Mouse (Mus musculus) lung, embryonic 16.5 days (tissue): ENCODE data around the gene 4930562C15Rik. TPM values are rescaled to one million over a fixed set of nuclear protein-coding genes. Genes with fewer than 3 reads are reported as not detected.

Experiments used
- ATAC-seq: fragments of 200-750 bp; cut with Nextera tagmentation; 2 replicates; pipeline ENCODE4 v1.8.0; 2017; ENCODE audit warnings: low read depth, mild to moderate bottlenecking, moderate library complexity
- H3K27ac ChIP-seq: fragments of 300-500 bp; sonication (generic); 2 replicates; pipeline ENCODE4 v1.5.1; 2014; ENCODE audit warnings: mild to moderate bottlenecking, control low read depth, low read length
- H3K27me3 ChIP-seq: fragments of 300-500 bp; sonication (generic); 2 replicates; pipeline ENCODE4 v1.6.1; 2014; ENCODE audit warnings: low read depth, low read length, mixed read lengths; ENCODE audit not compliant: control insufficient read depth, insufficient read depth
- H3K36me3 ChIP-seq: fragments of 300-500 bp; sonication (generic); 2 replicates; pipeline ENCODE4 v1.6.1; 2014; ENCODE audit warnings: low read length; ENCODE audit not compliant: control insufficient read depth, insufficient read depth
- H3K4me1 ChIP-seq: fragments of 300-500 bp; sonication (generic); replicated peaks from 2 replicates; pipeline ENCODE4 v1.6.1; 2014; ENCODE audit warnings: low read length, mixed read lengths; ENCODE audit not compliant: control insufficient read depth, insufficient read depth
- H3K4me2 ChIP-seq: fragments of 300-500 bp; sonication (generic); 2 replicates; pipeline ENCODE4 v1.6.1; 2014; ENCODE audit warnings: low read depth, low read length, control low read depth
- H3K4me3 ChIP-seq: fragments of 300-500 bp; sonication (generic); 2 replicates; pipeline ENCODE4 v1.5.1; 2014; ENCODE audit warnings: mild to moderate bottlenecking, low read length, control low read depth
- H3K9ac ChIP-seq: fragments of 300-500 bp; sonication (generic); 2 replicates; pipeline ENCODE4 v1.6.1; 2014; ENCODE audit warnings: low read length, control low read depth
- H3K9me3 ChIP-seq: fragments of 300-500 bp; sonication (generic); 2 replicates; pipeline ENCODE4 v1.6.1; 2016; ENCODE audit warnings: low read length; ENCODE audit not compliant: control insufficient read depth
- WGBS: fragments of 180-500 bp; shearing (Covaris S2); extraction: QIAGEN DNeasy Blood & Tissue Kit; methylation state at CpG from one replicate; pipeline ENCODE4 v1.1.7; 2014; 5-methylcytosine and 5-hydroxymethylcytosine counted together
- polyA plus RNA-seq: library from polyadenylated mRNA; unstranded; fragments of >200 nt; fragmentation: Nextera tagmentation; extraction: Ambion mirVana; gene quantifications from 2 replicates; pipeline ENCODE4 v1.2.1, GENCODE M21; 2015

Gene 4930562C15Rik
- polyA plus RNA-seq, 1 experiment from 2014 or later: 0.62 TPM

GRCm38 (mm10) chr16:4875198-4876032 is 40.2 kb downstream of the 4930562C15Rik start:
- ATAC-seq: no peak
- Histone ChIP-seq H3K27me3 (no peaks in the 10 kb centered on the region), H3K27ac (peak overlapping the region; percentile 31), H3K4me2 (peak overlapping the region; percentile 25), H3K9ac (peak overlapping the region; percentile 17), H3K9me3 (no peaks in the 10 kb centered on the region), H3K4me3 (no peak overlapping the region), H3K36me3 (peaks cover 6% of the 10 kb centered on the region), H3K4me1 (peaks cover 40% of the 10 kb centered on the region)
- 59% methylated on average over 23 of the region's 23 CpGs for WGBS

- H3K27ac ChIP-seq: peak overlapping the region; percentile 31
Measured at GRCm38 (mm10) chr16:4876033-4876680, 40.9 kb downstream of the 4930562C15Rik start.

GRCm38 (mm10) chr16:4877195-4877594 is 42.0 kb downstream of the 4930562C15Rik start:
- no peak overlapping the region for H3K4me3 ChIP-seq
- peak overlapping the region; percentile 100 for H3K27ac ChIP-seq
- 76% methylated on average over 4 of the region's 4 CpGs for WGBS
- no peak for ATAC-seq
- H3K27me3 ChIP-seq: no peaks in the 10 kb centered on the region
- H3K9me3 ChIP-seq: no peaks in the 10 kb centered on the region
- H3K9ac ChIP-seq: peak overlapping the region; percentile 93
- peaks cover 6% of the 10 kb centered on the region for H3K36me3 ChIP-seq
- H3K4me1 ChIP-seq: peaks cover 42% of the 10 kb centered on the region
- no peak overlapping the region; the same call in 1 of the 2 replicates for H3K4me2 ChIP-seq

More at GRCm38 (mm10) chr16:4876033-4876680, 40.9 kb downstream of the 4930562C15Rik start:
- WGBS: 55% methylated on average over 8 of the region's 8 CpGs
- ATAC-seq: no peak
- no peaks in the 10 kb centered on the region for H3K27me3 ChIP-seq
- H3K4me2 ChIP-seq: peak overlapping the region; percentile 25; the same call in 1 of the 2 replicates
- H3K9ac ChIP-seq: peak overlapping the region; percentile 17
- H3K36me3 ChIP-seq: peaks cover 6% of the 10 kb centered on the region
- H3K4me3 ChIP-seq: no peak overlapping the region
- H3K4me1 ChIP-seq: peaks cover 40% of the 10 kb centered on the region
- H3K9me3 ChIP-seq: no peaks in the 10 kb centered on the region

GRCm38 (mm10) chr16:4877701-4878100 is 42.5 kb downstream of the 4930562C15Rik start:
- Histone ChIP-seq H3K4me2 (peak overlapping the region; percentile 93), H3K9me3 (no peaks in the 10 kb centered on the region), H3K4me1 (peaks cover 42% of the 10 kb centered on the region), H3K9ac (peak overlapping the region; percentile 93), H3K4me3 (peak overlapping the region; percentile 96), H3K27ac (peak overlapping the region; percentile 100), H3K36me3 (peaks cover 6% of the 10 kb centered on the region), H3K27me3 (no peaks in the 10 kb centered on the region)
- WGBS: 48% methylated on average over 3 of the region's 3 CpGs
- no peak for ATAC-seq

GRCm38 (mm10) chr16:4878192-4878885 is 43.1 kb downstream of the 4930562C15Rik start:
- H3K9me3 ChIP-seq: no peaks in the 10 kb centered on the region
- H3K4me3 ChIP-seq: peak overlapping the region; percentile 96
- H3K4me2 ChIP-seq: peak overlapping the region; percentile 93
- 0 out of 2 replicates have a peak, but pooled peaks have one; percentile 1 for ATAC-seq
- peak overlapping the region; percentile 93 for H3K9ac ChIP-seq
- WGBS: 8% methylated on average over 5 of the region's 5 CpGs
- H3K27me3 ChIP-seq: no peaks in the 10 kb centered on the region
- H3K27ac ChIP-seq: peak overlapping the region; percentile 100
- H3K4me1 ChIP-seq: peaks cover 42% of the 10 kb centered on the region
- peaks cover 6% of the 10 kb centered on the region for H3K36me3 ChIP-seq

GRCm38 (mm10) chr16:4879101-4879707 is 44.0 kb downstream of the 4930562C15Rik start:
- Histone ChIP-seq H3K4me1 (peaks cover 42% of the 10 kb centered on the region), H3K4me2 (peak overlapping the region; percentile 93), H3K4me3 (peak overlapping the region; percentile 96), H3K27ac (peak overlapping the region; percentile 100), H3K27me3 (no peaks in the 10 kb centered on the region), H3K9me3 (no peaks in the 10 kb centered on the region), H3K9ac (peak overlapping the region; percentile 93), H3K36me3 (peaks cover 4% of the 10 kb centered on the region)
- 0% methylated on average over 51 of the region's 54 CpGs for WGBS
- peak; percentile 5 for ATAC-seq

- H3K4me3 ChIP-seq: peak overlapping the region; percentile 96
- H3K4me2 ChIP-seq: peak overlapping the region; percentile 93
- H3K27ac ChIP-seq: peak overlapping the region; percentile 100
- H3K36me3 ChIP-seq: no peaks in the 10 kb centered on the region; the same call in 1 of the 2 replicates
- peak; percentile 80 for ATAC-seq
- peaks cover 42% of the 10 kb centered on the region for H3K4me1 ChIP-seq
- no peaks in the 10 kb centered on the region for H3K27me3 ChIP-seq
- WGBS: under 1% methylated on average over 40 of the region's 40 CpGs
- H3K9ac ChIP-seq: peak overlapping the region; percentile 93
- H3K9me3 ChIP-seq: no peaks in the 10 kb centered on the region
Measured at GRCm38 (mm10) chr16:4879708-4880124, 44.5 kb downstream of the 4930562C15Rik start.

- H3K4me2 ChIP-seq: peak within 1 kb of the TSS; percentile 93
Measured at GRCm38 (mm10) chr16:4880136-4880825, 45.1 kb downstream of the 4930562C15Rik start, which contains the start of gene Ubald1. Gene Ubald1, minus strand, starts transcription at chr16:4880315.

More at GRCm38 (mm10) chr16:4880136-4880825, 45.1 kb downstream of the 4930562C15Rik start, which contains the start of gene Ubald1:
- peak within 1 kb of the TSS; percentile 96 for H3K4me3 ChIP-seq
- ATAC-seq: peak; percentile 89
- H3K4me1 ChIP-seq: peaks cover 39% of the 10 kb centered on the region
- peak within 1 kb of the TSS; percentile 93 for H3K9ac ChIP-seq
- H3K36me3 ChIP-seq: no peaks in the 10 kb centered on the region; the same call in 1 of the 2 replicates
- WGBS: 0% methylated on average over 48 of the region's 48 CpGs
- peak within 1 kb of the TSS; percentile 100 for H3K27ac ChIP-seq
- H3K9me3 ChIP-seq: no peaks in the 10 kb centered on the region
- H3K27me3 ChIP-seq: no peaks in the 10 kb centered on the region
